9 mouse cellular contexts compared by ENCODE assay signal in genomic region chr9:107307886-107308285, GRCm38 (mm10). TPM values are rescaled to one million over a fixed set of nuclear protein-coding genes. Genes with fewer than 3 reads are reported as not detected.
DNase-seq lines count a peak whose midpoint lies in the region; ATAC-seq and TF ChIP-seq lines count a peak whose summit lies in the region.
"Had no signal": no experiment of that assay in that cellular context is flagged by ENCODE, and none has a peak within 500 bp of the region (broad histone marks: within the 10 kb centered on the region; RNA-seq: fewer than 3 reads in every experiment).

No protein-coding gene starts in this region.

- peak; percentile 37; the same call in 1 of the 2 replicates for TF ChIP-seq EP300 in heart, adult 2 months (IDR thresholded peaks at IDR 0.05; ENCODE audit: insufficient read depth, low read depth, low read length)

- peak overlapping the region; percentile 33 for H3K4me2 ChIP-seq in kidney, embryonic 15.5 days
- peak overlapping the region; percentile 5; the same call in 1 of the 2 replicates for H3K4me2 ChIP-seq in lung, embryonic 15.5 days
- H3K4me2 ChIP-seq: neural tube, embryonic 12.5 days had no signal

- peak; percentile 89 for ATAC-seq in kidney, embryonic 15.5 days (replicated peaks; ENCODE audit: low FRiP score)
- ATAC-seq in lung, embryonic 15.5 days (ENCODE audit: borderline replicate concordance, extremely low read depth, low FRiP score, low TSS enrichment) = peak; percentile 64; the same call in 1 of the 2 replicates
- ATAC-seq in monocyte, adult 5-6 weeks (replicated peaks; ENCODE audit: insufficient number of reproducible peaks, low FRiP score, low TSS enrichment, poor library complexity, severe bottlenecking) = no peak

- peak overlapping the region; percentile 75 for H3K27ac ChIP-seq in heart, adult 2 months
- H3K27ac ChIP-seq in kidney, embryonic 15.5 days = peak overlapping the region; percentile 92
- peak overlapping the region; percentile 81 for H3K27ac ChIP-seq in lung, embryonic 15.5 days
- H3K27ac ChIP-seq: neural tube, embryonic 12.5 days had no signal

- peak overlapping the region; percentile 30 for H3K9ac ChIP-seq in heart, adult 2 months (ENCODE audit: low read depth, low read length)
- H3K9ac ChIP-seq in kidney, embryonic 15.5 days = no peak overlapping the region
- H3K9ac ChIP-seq in lung, embryonic 15.5 days = no peak overlapping the region
- H3K9ac ChIP-seq: neural tube, embryonic 12.5 days had no signal

- no peaks in the 10 kb centered on the region for H3K9me3 ChIP-seq in kidney, embryonic 15.5 days (replicated peaks)
- H3K9me3 ChIP-seq in lung, embryonic 15.5 days = no peaks in the 10 kb centered on the region
- H3K9me3 ChIP-seq: neural tube, embryonic 12.5 days had no signal

- no peak for TF ChIP-seq POLR2A in heart, adult 2 months (IDR thresholded peaks at IDR 0.05; ENCODE audit: insufficient read depth, low read depth, low read length)

- 5% methylated on average over 12 of the region's 12 CpGs for WGBS in heart, adult 2 months
- WGBS in kidney, embryonic 15.5 days = 25% methylated on average over 12 of the region's 12 CpGs
- 35% methylated on average over 12 of the region's 12 CpGs for WGBS in lung, embryonic 15.5 days

- intact Hi-C loops in heart, adult 2 months (cut with DNase I) = loop anchor here (2.0 kb wide), 1 partner anchor 15 kb away; no protein-coding TSS in a partner anchor

- peaks cover 37% of the 10 kb centered on the region for H3K4me1 ChIP-seq in heart, adult 2 months (ENCODE audit: control insufficient read depth, insufficient read depth, low read length)
- H3K4me1 ChIP-seq in kidney, embryonic 15.5 days = peaks cover 41% of the 10 kb centered on the region
- peaks cover 42% of the 10 kb centered on the region for H3K4me1 ChIP-seq in lung, embryonic 15.5 days
- H3K4me1 ChIP-seq: neural tube, embryonic 12.5 days had no signal

- H3K27me3 ChIP-seq in heart, adult 2 months (ENCODE audit: control insufficient read depth, insufficient read depth, low read length) = no peaks in the 10 kb centered on the region
- H3K27me3 ChIP-seq in kidney, embryonic 15.5 days = no peaks in the 10 kb centered on the region
- H3K27me3 ChIP-seq in lung, embryonic 15.5 days = no peaks in the 10 kb centered on the region
- H3K27me3 ChIP-seq: neural tube, embryonic 12.5 days had no signal

- no peak for TF ChIP-seq CTCF in heart, adult 2 months (IDR thresholded peaks at IDR 0.05)

- no peaks in the 10 kb centered on the region for H3K79me2 ChIP-seq in heart, adult 2 months (replicated peaks; ENCODE audit: control insufficient read depth, insufficient read depth, low read length)

- peak; percentile 67 for DNase-seq in right cerebral cortex, adult 18-20 months
- no peak for DNase-seq in right cerebral cortex, postnatal 4 days
- DNase-seq in heart, adult 2 months = peak; percentile 83 to 89
- peak; percentile 79 for DNase-seq in urinary bladder, postnatal 25 days (ENCODE audit: low spot score)
- no peak for DNase-seq in layer of hippocampus, adult 8-10 months (ENCODE audit: low spot score in 2 of 2)

- H3K36me3 ChIP-seq in heart, adult 2 months (ENCODE audit: control insufficient read depth, insufficient read depth, low read length) = peaks cover 2% of the 10 kb centered on the region
- H3K36me3 ChIP-seq in kidney, embryonic 15.5 days = no peaks in the 10 kb centered on the region
- no peaks in the 10 kb centered on the region for H3K36me3 ChIP-seq in lung, embryonic 15.5 days
- H3K36me3 ChIP-seq: neural tube, embryonic 12.5 days had no signal

- no peak overlapping the region for H3K4me3 ChIP-seq in heart, adult 2 months
- H3K4me3 ChIP-seq in kidney, embryonic 15.5 days (replicated peaks) = no peak overlapping the region
- H3K4me3 ChIP-seq in lung, embryonic 15.5 days = no peak overlapping the region
- H3K4me3 ChIP-seq: neural tube, embryonic 12.5 days had no signal

RNA-seq across cellular contexts. Expression of gene Cish, which starts 12.1 kb away (rescaled TPM):
- 100 to 1,000 TPM; 151 to 167 TPM for total RNA-seq in heart, adult 2 months (2021)
- polyA plus RNA-seq in heart, adult 2 months (2012; rRNA removed) = 89.8 and 118 TPM in 2 replicates
- polyA plus RNA-seq in kidney, embryonic 15.5 days (2015; fragmentation: Nextera tagmentation; extraction: Ambion mirVana) = 11.1 and 14.1 TPM in 2 replicates
- 15.4 and 16.4 TPM in 2 replicates for polyA plus RNA-seq in lung, embryonic 15.5 days (2015; fragmentation: Nextera tagmentation; extraction: Ambion mirVana)
- 1 to 10 TPM; 2.1 to 6.1 (median 2.9) TPM for total RNA-seq in layer of hippocampus, adult 8-10 months (2022)
- total RNA-seq in monocyte, adult 5-6 weeks (2017) = 2.0 to 4.4 TPM (median 3.0 TPM) in 3 replicates

RNA-seq across cellular contexts. Expression of gene Mapkapk3, which starts 18.2 kb away (rescaled TPM):
- 10 to 100 TPM; 29.0 to 36.0 TPM for total RNA-seq in heart, adult 2 months (2021)
- 26.1 and 40.8 TPM in 2 replicates for polyA plus RNA-seq in heart, adult 2 months (2012; rRNA removed)
- polyA plus RNA-seq in kidney, embryonic 15.5 days (2015; fragmentation: Nextera tagmentation; extraction: Ambion mirVana) = 7.8 and 8.3 TPM in 2 replicates
- polyA plus RNA-seq in lung, embryonic 15.5 days (2015; fragmentation: Nextera tagmentation; extraction: Ambion mirVana) = 13.3 and 17.8 TPM in 2 replicates
- 1 to 10 TPM; 1.9 to 5.1 (median 3.4) TPM for total RNA-seq in layer of hippocampus, adult 8-10 months (2022)
- total RNA-seq in monocyte, adult 5-6 weeks (2017) = 69.0 to 81.2 TPM (median 74.8 TPM) in 3 replicates

RNA-seq across cellular contexts. Expression of gene Hemk1, which starts 30.3 kb away (rescaled TPM):
- total RNA-seq in heart, adult 2 months (2021) = 10 to 100 TPM; 21.2 to 21.4 TPM
- 30.3 and 37.0 TPM in 2 replicates for polyA plus RNA-seq in heart, adult 2 months (2012; rRNA removed)
- 10.9 and 11.8 TPM in 2 replicates for polyA plus RNA-seq in kidney, embryonic 15.5 days (2015; fragmentation: Nextera tagmentation; extraction: Ambion mirVana)
- 9.7 and 11.4 TPM in 2 replicates for polyA plus RNA-seq in lung, embryonic 15.5 days (2015; fragmentation: Nextera tagmentation; extraction: Ambion mirVana)
- 10 to 100 TPM; 15.6 to 20.6 (median 18.5) TPM for total RNA-seq in layer of hippocampus, adult 8-10 months (2022)
- total RNA-seq in monocyte, adult 5-6 weeks (2017) = 4.7 to 6.5 TPM (median 5.1 TPM) in 3 replicates

RNA-seq across cellular contexts. Expression of gene 6430571L13Rik, which starts 32.5 kb away (rescaled TPM):
- 1 to 10 TPM; 5.2 to 6.5 TPM for total RNA-seq in heart, adult 2 months (2021)
- polyA plus RNA-seq in heart, adult 2 months (2012; rRNA removed) = 4.1 and 5.0 TPM in 2 replicates
- polyA plus RNA-seq in kidney, embryonic 15.5 days (2015; fragmentation: Nextera tagmentation; extraction: Ambion mirVana) = 0.81 and 0.90 TPM in 2 replicates
- 0.47 and 0.79 TPM in 2 replicates for polyA plus RNA-seq in lung, embryonic 15.5 days (2015; fragmentation: Nextera tagmentation; extraction: Ambion mirVana)
- 1 to 10 TPM; 2.4 to 4.0 (median 3.4) TPM for total RNA-seq in layer of hippocampus, adult 8-10 months (2022)
- total RNA-seq in monocyte, adult 5-6 weeks (2017) = not detected in 3 replicates

Comparison
In these comparisons a context has a peak if more than half of its experiments do, and no peak if none do; other contexts are left out.
1. DNase-seq: peak in right cerebral cortex, adult 18-20 months (single experiment), heart, adult 2 months (2 of 2) and urinary bladder, postnatal 25 days (single experiment); none in right cerebral cortex, postnatal 4 days (single experiment) and layer of hippocampus, adult 8-10 months (0 of 2).
2. RNA of gene Cish, which starts 12.1 kb away (total RNA-seq): 151 to 167 TPM in heart, adult 2 months; 2.1 to 6.1 TPM in layer of hippocampus, adult 8-10 months and 2.0 to 4.4 TPM in monocyte, adult 5-6 weeks; every median in the first group is over 10 times any median in the second.
3. RNA of gene Mapkapk3, which starts 18.2 kb away (total RNA-seq): 69.0 to 81.2 TPM in monocyte, adult 5-6 weeks and 29.0 to 36.0 TPM in heart, adult 2 months; 1.9 to 5.1 TPM in layer of hippocampus, adult 8-10 months; every median in the first group is over 4 times any median in the second.
4. Peak in every context shown above with its lines, with median percentiles within 50 percentile points of each other: H3K27ac ChIP-seq.